Mouse (Mus musculus) MEL (cell line): ENCODE data around the gene Satb1. TPM values are rescaled to one million over a fixed set of nuclear protein-coding genes. Genes with fewer than 3 reads are reported as not detected.

Experiments
- DNase-seq: peaks from one replicate; pipeline ENCODE4 v3.0.0; 2011; ENCODE audit warnings: low read depth, low spot score
- H3K27ac ChIP-seq: 2 replicates; pipeline ENCODE4 v1.5.1; 2012; ENCODE audit warnings: low read depth, mild to moderate bottlenecking, control low read depth, low read length, moderate library complexity; ENCODE audit not compliant: control insufficient read depth
- H3K27me3 ChIP-seq, 2 experiments: fragments of 150-350 bp in 1 of 2; sonication (generic) in 1 of 2; 2 replicates each; pipeline ENCODE4 v1.6.1; 2012; ENCODE audit warnings: low read length in 2 of 2, mild to moderate bottlenecking in 2 of 2, improper control_type of control experiment in 1 of 2, moderate library complexity in 1 of 2; ENCODE audit not compliant: insufficient read depth in 2 of 2, control insufficient read depth in 1 of 2
- H3K36me3 ChIP-seq, 2 experiments: 2 replicates each; pipeline ENCODE4 v1.6.1; 2012 to 2014; ENCODE audit warnings: low read length in 2 of 2, improper control_type of control experiment in 1 of 2, inconsistent platforms in 1 of 2, mild to moderate bottlenecking in 1 of 2; ENCODE audit not compliant: insufficient read depth in 2 of 2, control insufficient read depth in 1 of 2
- H3K4me1 ChIP-seq, 2 experiments: fragments of 150-350 bp in 1 of 2; sonication (generic) in 1 of 2; 2 replicates each; pipeline ENCODE4 v1.6.1; 2012; ENCODE audit warnings: low read length in 2 of 2, improper control_type of control experiment in 1 of 2, mild to moderate bottlenecking in 1 of 2; ENCODE audit not compliant: insufficient read depth in 2 of 2, control insufficient read depth in 1 of 2
- H3K4me3 ChIP-seq, 2 experiments: fragments of 150-350 bp in 1 of 2; sonication (generic) in 1 of 2; 2 replicates each; pipeline ENCODE4 v1.5.1; 2012; ENCODE audit warnings: low read depth in 2 of 2, low read length in 2 of 2, mild to moderate bottlenecking in 2 of 2, moderate library complexity in 2 of 2, control low read depth in 1 of 2, improper control_type of control experiment in 1 of 2; ENCODE audit not compliant: control insufficient read depth in 1 of 2, insufficient read depth in 1 of 2
- H3K79me2 ChIP-seq: 2 replicates; pipeline ENCODE4 v1.6.1; 2012; ENCODE audit warnings: mild to moderate bottlenecking, low read length, moderate library complexity; ENCODE audit not compliant: control insufficient read depth, poor library complexity, insufficient read depth
- H3K9ac ChIP-seq: 2 replicates; pipeline ENCODE4 v1.6.1; 2012; ENCODE audit warnings: low read depth, mild to moderate bottlenecking, control low read depth, low read length, moderate library complexity; ENCODE audit not compliant: control insufficient read depth, poor library complexity, severe bottlenecking
- H3K9me3 ChIP-seq: fragments of 150-350 bp; sonication (generic); replicated peaks from 2 replicates; pipeline ENCODE4 v1.6.1; 2012; ENCODE audit warnings: mild to moderate bottlenecking, low read length, improper control_type of control experiment, moderate library complexity; ENCODE audit not compliant: insufficient read depth
- CTCF ChIP-seq, 3 experiments: IDR thresholded peaks in 2 of 3; conservative IDR thresholded peaks in 1 of 3; 2 replicates each; pipeline ENCODE4 v1.5.1; 2011 to 2012; ENCODE audit warnings: low read length in 3 of 3, low read depth in 2 of 3, mild to moderate bottlenecking in 2 of 3, improper control_type of control experiment in 1 of 3, inconsistent platforms in 1 of 3, mixed read lengths in 1 of 3, moderate library complexity in 1 of 3; ENCODE audit not compliant: control insufficient read depth in 1 of 3, insufficient read depth in 1 of 3, poor library complexity in 1 of 3, severe bottlenecking in 1 of 3
- EP300 ChIP-seq, 2 experiments: IDR thresholded peaks; 2 replicates each; pipeline ENCODE4 v1.6.1; 2011; ENCODE audit warnings: improper control_type of control experiment in 2 of 2, low read length in 2 of 2, low read depth in 1 of 2, mild to moderate bottlenecking in 1 of 2
- ETS1 ChIP-seq: IDR thresholded peaks from 2 replicates; pipeline ENCODE4 v1.6.1; 2012; ENCODE audit warnings: low read depth, mild to moderate bottlenecking, inconsistent platforms, low read length, improper control_type of control experiment, moderate library complexity
- GATA1 ChIP-seq: IDR thresholded peaks from 2 replicates; pipeline ENCODE4 v1.6.1; 2011; ENCODE audit warnings: low read depth, low read length, improper control_type of control experiment
- JUND ChIP-seq: IDR thresholded peaks from 2 replicates; pipeline ENCODE4 v1.6.1; 2011; ENCODE audit warnings: low read depth, mild to moderate bottlenecking, improper control_type of control experiment, low read length
- KAT2A ChIP-seq: conservative IDR thresholded peaks from 2 replicates; pipeline ENCODE4 v1.6.1; 2012; ENCODE audit warnings: low read depth, low read length, improper control_type of control experiment, inconsistent platforms
- MAX ChIP-seq: IDR thresholded peaks from 2 replicates; pipeline ENCODE4 v1.6.1; 2011; ENCODE audit warnings: low read length, improper control_type of control experiment
- MEF2A ChIP-seq: IDR thresholded peaks from 2 replicates; pipeline ENCODE4 v1.6.1; 2014; ENCODE audit warnings: low read depth, mild to moderate bottlenecking, inconsistent platforms, low read length, improper control_type of control experiment; ENCODE audit not compliant: poor library complexity, insufficient replicate concordance, severe bottlenecking; ENCODE audit errors: extremely low read depth
- MXI1 ChIP-seq: IDR thresholded peaks from 2 replicates; pipeline ENCODE4 v1.6.1; 2011; ENCODE audit warnings: mild to moderate bottlenecking, low read depth, low read length, improper control_type of control experiment
- MYB ChIP-seq: IDR thresholded peaks from 2 replicates; pipeline ENCODE4 v1.6.1; 2011; ENCODE audit warnings: mild to moderate bottlenecking, low read depth, low read length, improper control_type of control experiment
- NELFE ChIP-seq: IDR thresholded peaks from 2 replicates; pipeline ENCODE4 v1.6.1; 2011; ENCODE audit warnings: low read depth, low read length, improper control_type of control experiment
- NRF1 ChIP-seq: IDR thresholded peaks from 2 replicates; pipeline ENCODE4 v1.6.1; 2014; ENCODE audit warnings: low read depth, mild to moderate bottlenecking, inconsistent platforms, low read length, improper control_type of control experiment, moderate library complexity; ENCODE audit not compliant: poor library complexity, insufficient read depth, severe bottlenecking
- POLR2AphosphoS2 ChIP-seq: IDR thresholded peaks from 2 replicates; pipeline ENCODE4 v1.6.1; 2011; ENCODE audit warnings: low read length, improper control_type of control experiment
- POLR2AphosphoS5 ChIP-seq: IDR thresholded peaks from 2 replicates; pipeline ENCODE4 v1.6.1; 2012; ENCODE audit warnings: low read depth, borderline replicate concordance, mild to moderate bottlenecking, inconsistent platforms, low read length, moderate library complexity, mixed read lengths
- RAD21 ChIP-seq: IDR thresholded peaks from 2 replicates; pipeline ENCODE4 v1.6.1; 2011; ENCODE audit warnings: mild to moderate bottlenecking, low read depth, low read length, improper control_type of control experiment
- RCOR1 ChIP-seq: IDR thresholded peaks from 2 replicates; pipeline ENCODE4 v1.6.1; 2012; ENCODE audit warnings: low read depth, mild to moderate bottlenecking, inconsistent platforms, low read length, improper control_type of control experiment
- SIN3A ChIP-seq: IDR thresholded peaks from 2 replicates; pipeline ENCODE4 v1.6.1; 2012; ENCODE audit warnings: low read length, improper control_type of control experiment, inconsistent platforms
- SMC3 ChIP-seq: IDR thresholded peaks from 2 replicates; pipeline ENCODE4 v1.6.1; 2011; ENCODE audit warnings: low read depth, low read length, improper control_type of control experiment
- TCF12 ChIP-seq: IDR thresholded peaks from 2 replicates; pipeline ENCODE4 v1.6.1; 2014; ENCODE audit warnings: low read depth, mild to moderate bottlenecking, inconsistent platforms, low read length, improper control_type of control experiment, moderate library complexity
- UBTF ChIP-seq: IDR thresholded peaks from 2 replicates; pipeline ENCODE4 v1.6.1; 2012; ENCODE audit warnings: low read depth, mild to moderate bottlenecking, inconsistent platforms, low read length, improper control_type of control experiment, moderate library complexity, borderline replicate concordance; ENCODE audit not compliant: insufficient read depth
- ZKSCAN1 ChIP-seq: IDR thresholded peaks from 2 replicates; pipeline ENCODE4 v1.6.1; 2012; ENCODE audit warnings: low read depth, mild to moderate bottlenecking, inconsistent platforms, low read length, improper control_type of control experiment, moderate library complexity
- polyA plus RNA-seq, 2 experiments: library from polyadenylated mRNA; stranded (reverse) in 1 of 2; unstranded in 1 of 2; fragments of >175 nt in 1 of 2; fragments of >200 nt in 1 of 2; gene quantifications; 2 replicates each; pipeline versions ENCODE4 v1.2.1 to v1.2.4; 2012; ENCODE audit warnings: low replicate concordance in 2 of 2, low read depth in 1 of 2; ENCODE audit not compliant: insufficient read length in 2 of 2, insufficient read depth in 1 of 2, missing spikeins in 1 of 2
- total RNA-seq: library from RNA; depleted of rRNA; stranded (reverse); fragments of 300-350 nt; gene quantifications from 2 replicates; pipeline ENCODE4 v1.2.3, GENCODE M21; 2012

The Satb1 gene
- total and polyA plus RNA-seq, 3 experiments = 0.08 TPM; not detected in 2

GRCm38 (mm10) chr17:51800208-51800607 lies 32.9 kb downstream of the Satb1 start:
- Histone ChIP-seq H3K36me3 (peaks cover 0 to 3% of the 10 kb centered on the region in 2 experiments; a peak in 2 of 4 replicates), H3K9me3 (no peaks in the 10 kb centered on the region), H3K27me3 (no peaks in the 10 kb centered on the region; a peak in 1 of 4 replicates), H3K4me3 (no peak overlapping the region), H3K27ac (no peak overlapping the region), H3K79me2 (no peaks in the 10 kb centered on the region), H3K9ac (no peak overlapping the region)
- no peak for DNase-seq
- TF ChIP-seq KAT2A (no peak), MYB (no peak), MEF2A (no peak), GATA1 (no peak), UBTF (no peak), NELFE (no peak), POLR2AphosphoS2 (no peak), RAD21 (no peak), ZKSCAN1 (no peak), SMC3 (no peak), NRF1 (no peak), MAX (no peak), MXI1 (no peak), POLR2AphosphoS5 (no peak), JUND (no peak), CTCF (IDR thresholded peaks at IDR 0.05 in 2 of 3, conservative IDR thresholded peaks at IDR 0.05 in 1 of 3; ENCODE audit: control insufficient read depth in 1 of 3, insufficient read depth in 1 of 3, low read depth in 2 of 3, low read length in 3 of 3, poor library complexity in 1 of 3, severe bottlenecking in 1 of 3) (no peak)
- TF ChIP-seq, all 39 proteins: peak for 0
- peaks cover 0 to 5% of the 10 kb centered on the region in 2 experiments; a peak in 2 of 4 replicates for H3K4me1 ChIP-seq

DNA sequence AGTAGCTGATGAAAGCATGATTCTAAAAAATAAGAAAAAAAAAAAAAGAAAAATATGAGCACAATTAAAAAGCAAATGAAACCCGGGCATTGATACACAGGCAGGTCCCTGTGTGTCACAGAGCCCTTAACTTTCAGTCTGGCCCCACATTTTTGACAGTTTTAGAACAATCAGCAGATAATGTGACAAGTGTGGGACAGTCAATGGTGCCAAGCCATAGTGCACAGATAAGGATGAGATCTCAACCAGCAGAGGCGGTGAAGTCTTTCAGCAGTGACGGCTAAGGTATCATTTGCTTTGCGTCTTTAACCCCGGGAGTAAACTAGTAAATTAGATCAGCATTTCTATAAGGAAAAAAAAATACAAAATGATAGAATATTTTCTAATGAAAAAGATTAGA lies 36.6 kb downstream of the Satb1 start:
- peaks cover 0 to 5% of the 10 kb centered on the region in 2 experiments; a peak in 2 of 4 replicates for H3K4me1 ChIP-seq

More for the DNA sequence above, 36.6 kb downstream of the Satb1 start:
- H3K79me2 ChIP-seq = no peaks in the 10 kb centered on the region
- no peaks in the 10 kb centered on the region for H3K27me3 ChIP-seq
- H3K9me3 ChIP-seq = no peaks in the 10 kb centered on the region
- H3K4me3 ChIP-seq = no peak overlapping the region
- H3K36me3 ChIP-seq = peaks cover 0 to 3% of the 10 kb centered on the region in 2 experiments; a peak in 2 of 4 replicates
- H3K9ac ChIP-seq = no peak overlapping the region
- TF ChIP-seq ETS1 = peak; percentile 54; the same call in 1 of the 2 replicates
- TF ChIP-seq GATA1 = peak; percentile 49
- 0 out of 2 replicates have a peak, but pooled peaks have one; percentile 28 for TF ChIP-seq MXI1
- TF ChIP-seq MEF2A = no peak
- TF ChIP-seq MYB = peak; percentile 20; the same call in 1 of the 2 replicates
- no peak for TF ChIP-seq JUND
- peak; percentile 46 for TF ChIP-seq SIN3A
- TF ChIP-seq EP300 (IDR thresholded peaks at IDR 0.05; ENCODE audit: low read depth in 1 of 2, low read length in 2 of 2) = peak; percentile 31 to 59; a peak in 2 of 4 replicates
- TF ChIP-seq RCOR1 = 0 out of 2 replicates have a peak, but pooled peaks have one; percentile 46
- peak; percentile 28; the same call in 1 of the 2 replicates for TF ChIP-seq TCF12
- TF ChIP-seq NELFE = no peak
- TF ChIP-seq, all 39 proteins: peak for 8
- DNase-seq = peak; percentile 9
- no peak overlapping the region for H3K27ac ChIP-seq
